Mouse (Mus musculus) neural tube, embryonic 13.5 days (tissue): ENCODE results near the gene Pou3f1. TPM values are rescaled to one million over a fixed set of nuclear protein-coding genes. Genes with fewer than 3 reads are reported as not detected.
A peak's percentile ranks its signal among the peaks of the same experiment; 100 is the strongest.

Experiments used
- ATAC-seq: fragments of 200-750 bp; cut with Nextera tagmentation; 2 replicates; pipeline ENCODE4 v1.8.0; 2017; ENCODE audit warnings: low read depth, mild to moderate bottlenecking, moderate TSS enrichment, moderate library complexity
- H3K27ac ChIP-seq: fragments of 300-500 bp; sonication (generic); replicated peaks from 2 replicates; pipeline ENCODE4 v1.5.1; 2015; ENCODE audit warnings: moderate library complexity, mild to moderate bottlenecking, inconsistent platforms
- H3K27me3 ChIP-seq: fragments of 300-500 bp; sonication (generic); 2 replicates; pipeline ENCODE4 v1.6.1; 2015; ENCODE audit warnings: mild to moderate bottlenecking, inconsistent platforms
- H3K36me3 ChIP-seq: fragments of 300-500 bp; sonication (generic); 2 replicates; pipeline ENCODE4 v1.6.1; 2015; ENCODE audit warnings: mild to moderate bottlenecking, inconsistent platforms
- H3K4me1 ChIP-seq: fragments of 300-500 bp; sonication (generic); replicated peaks from 2 replicates; pipeline ENCODE4 v1.6.1; 2015; ENCODE audit warnings: inconsistent platforms
- H3K4me2 ChIP-seq: fragments of 300-500 bp; sonication (generic); 2 replicates; pipeline ENCODE4 v1.6.1; 2015; ENCODE audit warnings: inconsistent platforms, mild to moderate bottlenecking, moderate library complexity
- H3K4me3 ChIP-seq: fragments of 300-500 bp; sonication (generic); 2 replicates; pipeline ENCODE4 v1.5.1; 2015; ENCODE audit warnings: mild to moderate bottlenecking, inconsistent platforms
- H3K9ac ChIP-seq: fragments of 300-500 bp; sonication (generic); 2 replicates; pipeline ENCODE4 v1.6.1; 2015; ENCODE audit warnings: moderate library complexity, mild to moderate bottlenecking, inconsistent platforms
- H3K9me3 ChIP-seq: fragments of 300-500 bp; sonication (generic); 2 replicates; pipeline ENCODE4 v1.6.1; 2016; ENCODE audit warnings: inconsistent platforms
- WGBS: fragments of 180-500 bp; shearing (Covaris S2); methylation state at CpG from one replicate; pipeline ENCODE4 v1.1.7; 2015; 5-methylcytosine and 5-hydroxymethylcytosine counted together
- polyA plus RNA-seq: library from polyadenylated mRNA; unstranded; fragments of >200 nt; fragmentation: Nextera tagmentation; extraction: Ambion mirVana; gene quantifications from 2 replicates; pipeline ENCODE4 v1.2.1, GENCODE M21; 2015

Pou3f1 gene
- polyA plus RNA-seq: 8.0 and 8.7 TPM in 2 replicates

- no peak for ATAC-seq
- no peaks in the 10 kb centered on the region for H3K9me3 ChIP-seq
- H3K4me2 ChIP-seq: peak within 1 kb of the TSS; percentile 84
- H3K27me3 ChIP-seq: peaks cover 91% of the 10 kb centered on the region
- H3K4me1 ChIP-seq: peaks cover 59% of the 10 kb centered on the region
- H3K27ac ChIP-seq: peak within 1 kb of the TSS; percentile 52
- H3K4me3 ChIP-seq: peak within 1 kb of the TSS; percentile 56
- under 1% methylated on average over 15 of the region's 15 CpGs for WGBS
- no peaks in the 10 kb centered on the region for H3K36me3 ChIP-seq
- H3K9ac ChIP-seq: peak within 1 kb of the TSS; percentile 69
Measured at GRCm38 (mm10) chr4:124656518-124656853, at the start of gene Pou3f1. Pou3f1 (plus strand) TSS chr4:124656807.

- Histone ChIP-seq H3K27ac (no peak overlapping the region), H3K36me3 (no peaks in the 10 kb centered on the region), H3K4me1 (no peaks in the 10 kb centered on the region), H3K27me3 (peaks cover 78% of the 10 kb centered on the region), H3K4me3 (no peak overlapping the region), H3K9me3 (no peaks in the 10 kb centered on the region), H3K9ac (no peak overlapping the region), H3K4me2 (no peak overlapping the region)
- ATAC-seq: no peak
- 60% methylated on average over 8 of the region's 8 CpGs for WGBS
Measured at GRCm38 (mm10) chr4:124607166-124607565, 49.4 kb upstream of the Pou3f1 start.

GRCm38 (mm10) chr4:124610066-124610465 is 46.5 kb upstream of the Pou3f1 start:
- no peak overlapping the region for H3K4me3 ChIP-seq
- H3K4me2 ChIP-seq: no peak overlapping the region
- H3K27ac ChIP-seq: no peak overlapping the region
- ATAC-seq: no peak
- H3K36me3 ChIP-seq: no peaks in the 10 kb centered on the region
- 63% methylated on average over 2 of the region's 2 CpGs for WGBS
- peaks cover 20% of the 10 kb centered on the region for H3K4me1 ChIP-seq
- H3K9ac ChIP-seq: no peak overlapping the region
- peaks cover 61% of the 10 kb centered on the region for H3K27me3 ChIP-seq
- no peaks in the 10 kb centered on the region for H3K9me3 ChIP-seq

GRCm38 (mm10) chr4:124610703-124611102 is 45.9 kb upstream of the Pou3f1 start, which contains the start of gene 3100002H09Rik:
3100002H09Rik (minus strand) TSS chr4:124610803.
- Histone ChIP-seq H3K27me3 (peaks cover 54% of the 10 kb centered on the region), H3K4me1 (peaks cover 27% of the 10 kb centered on the region), H3K9ac (no peak within 1 kb of the TSS), H3K36me3 (no peaks in the 10 kb centered on the region), H3K4me2 (no peak within 1 kb of the TSS), H3K4me3 (no peak within 1 kb of the TSS), H3K9me3 (no peaks in the 10 kb centered on the region), H3K27ac (no peak within 1 kb of the TSS)
- ATAC-seq: no peak
- WGBS: 88% methylated on average over 2 of the region's 2 CpGs

- 85% methylated on average over 4 of the region's 4 CpGs for WGBS
- ATAC-seq: no peak
- no peaks in the 10 kb centered on the region for H3K36me3 ChIP-seq
- H3K4me1 ChIP-seq: peaks cover 37% of the 10 kb centered on the region
- no peak overlapping the region for H3K4me2 ChIP-seq
- H3K27me3 ChIP-seq: peaks cover 44% of the 10 kb centered on the region
- H3K4me3 ChIP-seq: no peak overlapping the region
- H3K9me3 ChIP-seq: no peaks in the 10 kb centered on the region
- H3K9ac ChIP-seq: no peak overlapping the region
- H3K27ac ChIP-seq: no peak overlapping the region
Measured at GRCm38 (mm10) chr4:124611768-124612167, 44.8 kb upstream of the Pou3f1 start.

- peaks cover 52% of the 10 kb centered on the region for H3K4me1 ChIP-seq
- no peak for ATAC-seq
- WGBS: no CpG with 5 or more reads among the region's 1 CpGs
- no peak overlapping the region for H3K4me3 ChIP-seq
- no peak overlapping the region for H3K27ac ChIP-seq
- no peak overlapping the region for H3K4me2 ChIP-seq
- H3K36me3 ChIP-seq: no peaks in the 10 kb centered on the region
- no peak overlapping the region for H3K9ac ChIP-seq
- no peaks in the 10 kb centered on the region for H3K9me3 ChIP-seq
- H3K27me3 ChIP-seq: peaks cover 50% of the 10 kb centered on the region
Measured at GRCm38 (mm10) chr4:124614189-124614588, 42.4 kb upstream of the Pou3f1 start.

GRCm38 (mm10) chr4:124615406-124615960 is 41.1 kb upstream of the Pou3f1 start:
- peak; percentile 76 for ATAC-seq
- no peaks in the 10 kb centered on the region for H3K9me3 ChIP-seq
- H3K4me1 ChIP-seq: peaks cover 52% of the 10 kb centered on the region
- WGBS: 11% methylated on average over 14 of the region's 14 CpGs
- no peaks in the 10 kb centered on the region for H3K36me3 ChIP-seq
- H3K27me3 ChIP-seq: peaks cover 59% of the 10 kb centered on the region
- H3K4me3 ChIP-seq: no peak overlapping the region
- H3K4me2 ChIP-seq: peak overlapping the region; percentile 19; the same call in 1 of the 2 replicates
- no peak overlapping the region for H3K9ac ChIP-seq
- H3K27ac ChIP-seq: peak overlapping the region; percentile 82

GRCm38 (mm10) chr4:124615986-124616385 is 40.6 kb upstream of the Pou3f1 start:
- peaks cover 52% of the 10 kb centered on the region for H3K4me1 ChIP-seq
- peaks cover 59% of the 10 kb centered on the region for H3K27me3 ChIP-seq
- H3K9me3 ChIP-seq: no peaks in the 10 kb centered on the region
- WGBS: 17% methylated on average over 9 of the region's 9 CpGs
- no peak overlapping the region for H3K4me2 ChIP-seq
- peak overlapping the region; percentile 72 for H3K27ac ChIP-seq
- H3K4me3 ChIP-seq: no peak overlapping the region
- H3K9ac ChIP-seq: no peak overlapping the region
- no peaks in the 10 kb centered on the region for H3K36me3 ChIP-seq
- ATAC-seq: peak; percentile 20; the same call in 1 of the 2 replicates

GRCm38 (mm10) chr4:124616636-124617035 is 40.0 kb upstream of the Pou3f1 start:
- 10% methylated on average over 1 of the region's 1 CpGs for WGBS
- H3K9ac ChIP-seq: no peak overlapping the region
- H3K4me3 ChIP-seq: no peak overlapping the region
- H3K27me3 ChIP-seq: peaks cover 57% of the 10 kb centered on the region
- H3K27ac ChIP-seq: peak overlapping the region; percentile 72
- no peak overlapping the region for H3K4me2 ChIP-seq
- ATAC-seq: no peak
- peaks cover 57% of the 10 kb centered on the region for H3K4me1 ChIP-seq
- no peaks in the 10 kb centered on the region for H3K36me3 ChIP-seq
- no peaks in the 10 kb centered on the region for H3K9me3 ChIP-seq

GRCm38 (mm10) chr4:124618599-124618998 is 38.0 kb upstream of the Pou3f1 start:
- Histone ChIP-seq H3K36me3 (no peaks in the 10 kb centered on the region), H3K27ac (no peak overlapping the region), H3K4me3 (no peak overlapping the region), H3K9me3 (no peaks in the 10 kb centered on the region), H3K27me3 (peaks cover 57% of the 10 kb centered on the region), H3K4me1 (peaks cover 48% of the 10 kb centered on the region), H3K9ac (no peak overlapping the region), H3K4me2 (peak overlapping the region; percentile 20; the same call in 1 of the 2 replicates)
- no peak for ATAC-seq
- 7% methylated on average over 16 of the region's 16 CpGs for WGBS

- WGBS: 61% methylated on average over 11 of the region's 11 CpGs
Measured at GRCm38 (mm10) chr4:124621406-124621805, 35.2 kb upstream of the Pou3f1 start.

GRCm38 (mm10) chr4:124622566-124622965 is 34.0 kb upstream of the Pou3f1 start:
- WGBS: 90% methylated on average over 5 of the region's 5 CpGs
- Histone ChIP-seq H3K4me3 (no peak overlapping the region), H3K9ac (no peak overlapping the region), H3K27me3 (peaks cover 82% of the 10 kb centered on the region), H3K4me1 (peaks cover 28% of the 10 kb centered on the region), H3K27ac (no peak overlapping the region), H3K4me2 (no peak overlapping the region), H3K9me3 (no peaks in the 10 kb centered on the region), H3K36me3 (no peaks in the 10 kb centered on the region)
- no peak for ATAC-seq

More at GRCm38 (mm10) chr4:124621406-124621805, 35.2 kb upstream of the Pou3f1 start:
- Histone ChIP-seq H3K4me3 (no peak overlapping the region), H3K4me1 (peaks cover 35% of the 10 kb centered on the region), H3K9me3 (no peaks in the 10 kb centered on the region), H3K27me3 (peaks cover 81% of the 10 kb centered on the region), H3K9ac (no peak overlapping the region), H3K4me2 (no peak overlapping the region), H3K27ac (no peak overlapping the region), H3K36me3 (no peaks in the 10 kb centered on the region)
- no peak for ATAC-seq

- 32% methylated on average over 7 of the region's 7 CpGs for WGBS
- H3K9ac ChIP-seq: no peak overlapping the region
- H3K4me3 ChIP-seq: no peak overlapping the region
- H3K36me3 ChIP-seq: no peaks in the 10 kb centered on the region
- 0 out of 2 replicates have a peak overlapping the region, but pooled peaks have one; percentile 1 for H3K27ac ChIP-seq
- peaks cover 74% of the 10 kb centered on the region for H3K27me3 ChIP-seq
- no peak overlapping the region for H3K4me2 ChIP-seq
- ATAC-seq: no peak; the same call in 1 of the 2 replicates
- H3K4me1 ChIP-seq: peaks cover 21% of the 10 kb centered on the region
- H3K9me3 ChIP-seq: no peaks in the 10 kb centered on the region
Measured at GRCm38 (mm10) chr4:124624111-124624581, 32.5 kb upstream of the Pou3f1 start.
